ENCODE assay signal across 11 mouse cellular contexts in the genomic region with DNA sequence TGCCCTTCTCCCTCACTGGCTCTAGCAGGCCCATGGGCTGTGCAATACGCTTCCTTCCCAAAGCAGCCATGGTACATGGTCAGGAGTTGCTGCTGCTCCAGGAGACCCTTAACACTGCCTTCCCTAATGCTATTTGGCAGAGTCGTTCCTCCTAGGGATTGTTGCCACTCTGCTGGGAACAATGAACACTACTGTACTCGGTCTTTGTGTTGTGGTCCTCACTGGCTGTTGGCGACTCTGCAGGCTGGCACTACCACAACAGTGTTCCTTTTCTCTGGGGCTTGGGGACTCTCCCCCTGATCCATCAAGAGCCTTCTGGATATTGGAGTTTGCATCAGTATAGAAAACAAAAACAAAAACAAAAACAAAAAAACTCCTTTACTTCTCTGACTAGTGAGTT.
"Had no signal": no experiment of that assay in that cellular context is flagged by ENCODE, and none has a peak within 500 bp of the region (broad histone marks: within the 10 kb centered on the region; RNA-seq: fewer than 3 reads in every experiment).

No protein-coding gene starts in this region.

- H3K27ac ChIP-seq: kidney, postnatal 0 days; limb, embryonic 10.5 days; liver, embryonic 15.5 days; neural tube, embryonic 12.5 days had no signal

- H3K4me3 ChIP-seq: limb, embryonic 10.5 days; liver, embryonic 15.5 days; neural tube, embryonic 12.5 days had no signal

- DNase-seq: kidney, adult 11 months; kidney, adult 9 months; kidney, postnatal 4 days; lung, adult 2 months; lung, postnatal 36 days; midbrain, embryonic 14.5 days; right cerebral cortex, postnatal 14 days had no signal
